Mouse (Mus musculus): Measurements from ENCODE around the gene Tpr. TPM values are rescaled to one million over a fixed set of nuclear protein-coding genes. Genes with fewer than 3 reads are reported as not detected.

Tpr gene
- total RNA-seq, 2 experiments from 2014 or later, result 102 to 106 TPM

GRCm38 (mm10) chr1:150469992-150470391, 77.4 kb downstream of the Tpr start:
- intact Hi-C loops (cut with DNase I), result no loop called here
- Histone ChIP-seq H3K27ac (no peak overlapping the region), H3K4me3 (no peak overlapping the region)
- DNase-seq, result no peak
- no peak for TF ChIP-seq CTCF (IDR thresholded peaks at IDR 0.05)

GRCm38 (mm10) chr1:150472525-150472924, 79.9 kb downstream of the Tpr start:
- intact Hi-C loops (cut with DNase I), result no loop called here
- H3K4me3 ChIP-seq, result no peak overlapping the region
- H3K27ac ChIP-seq, result no peak overlapping the region
- TF ChIP-seq CTCF (IDR thresholded peaks at IDR 0.05), result no peak
- no peak for DNase-seq

GRCm38 (mm10) chr1:150480674-150481073, 88.0 kb downstream of the Tpr start:
- Histone ChIP-seq H3K4me3 (no peak overlapping the region), H3K27ac (peak overlapping the region; percentile 43; the same call in 1 of the 2 replicates)
- no peak for TF ChIP-seq CTCF (IDR thresholded peaks at IDR 0.05)
- intact Hi-C loops (cut with DNase I), result no loop called here
- DNase-seq, result peak; percentile 80

- no peak for DNase-seq
- intact Hi-C loops (cut with DNase I), result no loop called here
- TF ChIP-seq CTCF (IDR thresholded peaks at IDR 0.05), result no peak
- Histone ChIP-seq H3K4me3 (no peak overlapping the region), H3K27ac (no peak overlapping the region)
Measured at GRCm38 (mm10) chr1:150489148-150489547, 96.5 kb downstream of the Tpr start.

- TF ChIP-seq CTCF (IDR thresholded peaks at IDR 0.05), result no peak
- Histone ChIP-seq H3K4me3 (no peak overlapping the region), H3K27ac (no peak overlapping the region)
- DNase-seq, result no peak
- intact Hi-C loops (cut with DNase I), result loop anchor here (10.0 kb wide), 1 partner anchor 52 kb away; no protein-coding TSS in a partner anchor
Measured at GRCm38 (mm10) chr1:150496626-150497302, 104.1 kb downstream of the Tpr start.

- no peak overlapping the region for H3K4me3 ChIP-seq
- H3K27ac ChIP-seq, result no peak overlapping the region
- DNase-seq, result no peak
- peak; percentile 76 for TF ChIP-seq CTCF (IDR thresholded peaks at IDR 0.05)
- intact Hi-C loops (cut with DNase I), result loop anchor here (10.0 kb wide), 1 partner anchor 53 kb away; no protein-coding TSS in a partner anchor
Measured at GRCm38 (mm10) chr1:150497690-150498089, 105.1 kb downstream of the Tpr start.

- intact Hi-C loops (cut with DNase I), result loop anchor here (10.0 kb wide), 1 partner anchor 53 kb away; no protein-coding TSS in a partner anchor
- TF ChIP-seq CTCF (IDR thresholded peaks at IDR 0.05), result no peak
- no peak overlapping the region for H3K4me3 ChIP-seq
- H3K27ac ChIP-seq, result no peak overlapping the region
- no peak for DNase-seq
Measured at GRCm38 (mm10) chr1:150498177-150498576, 105.5 kb downstream of the Tpr start.

Other genes starting within 250 kb of the Tpr start
- gene Pdc, start 73.4 kb upstream of the Tpr start, total RNA-seq (2021), result under 1 TPM in 1 of 2 experiments, not detected in 1; 0.20 TPM
- 10 to 100 TPM; 20.6 to 24.3 TPM for gene Odr4, start 242 bp downstream of the Tpr start, total RNA-seq (2021)
- gene Prg4, start 73.3 kb downstream of the Tpr start, total RNA-seq (2021), result 10 to 100 TPM in 1 of 2 experiments, 1 to 10 TPM in 1; 8.7 to 25.2 TPM